Mouse (Mus musculus): ENCODE results near the gene Celf2. TPM values are rescaled to one million over a fixed set of nuclear protein-coding genes. Genes with fewer than 3 reads are reported as not detected.
A peak's percentile ranks its signal among the peaks of the same experiment; 100 is the strongest.

Celf2 gene
- total RNA-seq, 2 experiments from 2014 or later = 67.6 to 79.3 TPM

DNA sequence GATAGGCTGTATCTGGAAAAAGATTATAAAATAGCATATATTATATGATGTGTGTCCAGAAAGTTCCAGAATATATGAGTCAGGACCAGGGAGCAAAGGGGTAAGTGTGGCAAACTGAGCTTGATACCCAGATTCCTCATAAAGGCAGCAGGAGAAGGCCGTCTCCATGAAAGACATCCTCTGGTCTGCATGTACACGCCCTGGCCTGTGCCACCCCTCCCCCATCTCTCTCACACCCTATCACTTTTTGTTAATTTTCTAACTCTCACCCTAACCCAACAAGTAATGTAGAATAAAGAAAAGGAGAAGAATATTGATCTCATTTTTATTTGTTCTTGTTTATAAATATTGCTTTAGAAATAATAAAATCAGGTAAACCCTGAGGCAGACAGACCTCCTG, 430.0 kb downstream of the Celf2 start:
- TF ChIP-seq CTCF (IDR thresholded peaks at IDR 0.05) = no peak
- intact Hi-C loops (cut with DNase I) = no loop called here
- H3K4me3 ChIP-seq = peak overlapping the region; percentile 71
- no peak for DNase-seq
- H3K27ac ChIP-seq = peak overlapping the region; percentile 50; the same call in 1 of the 2 replicates

- Histone ChIP-seq H3K27ac (peak overlapping the region; percentile 72), H3K4me3 (no peak overlapping the region)
- no peak for TF ChIP-seq CTCF (IDR thresholded peaks at IDR 0.05)
- no peak for DNase-seq
- intact Hi-C loops (cut with DNase I) = no loop called here
Measured at GRCm38 (mm10) chr2:7073730-7074129, 435.6 kb downstream of the Celf2 start.

DNA sequence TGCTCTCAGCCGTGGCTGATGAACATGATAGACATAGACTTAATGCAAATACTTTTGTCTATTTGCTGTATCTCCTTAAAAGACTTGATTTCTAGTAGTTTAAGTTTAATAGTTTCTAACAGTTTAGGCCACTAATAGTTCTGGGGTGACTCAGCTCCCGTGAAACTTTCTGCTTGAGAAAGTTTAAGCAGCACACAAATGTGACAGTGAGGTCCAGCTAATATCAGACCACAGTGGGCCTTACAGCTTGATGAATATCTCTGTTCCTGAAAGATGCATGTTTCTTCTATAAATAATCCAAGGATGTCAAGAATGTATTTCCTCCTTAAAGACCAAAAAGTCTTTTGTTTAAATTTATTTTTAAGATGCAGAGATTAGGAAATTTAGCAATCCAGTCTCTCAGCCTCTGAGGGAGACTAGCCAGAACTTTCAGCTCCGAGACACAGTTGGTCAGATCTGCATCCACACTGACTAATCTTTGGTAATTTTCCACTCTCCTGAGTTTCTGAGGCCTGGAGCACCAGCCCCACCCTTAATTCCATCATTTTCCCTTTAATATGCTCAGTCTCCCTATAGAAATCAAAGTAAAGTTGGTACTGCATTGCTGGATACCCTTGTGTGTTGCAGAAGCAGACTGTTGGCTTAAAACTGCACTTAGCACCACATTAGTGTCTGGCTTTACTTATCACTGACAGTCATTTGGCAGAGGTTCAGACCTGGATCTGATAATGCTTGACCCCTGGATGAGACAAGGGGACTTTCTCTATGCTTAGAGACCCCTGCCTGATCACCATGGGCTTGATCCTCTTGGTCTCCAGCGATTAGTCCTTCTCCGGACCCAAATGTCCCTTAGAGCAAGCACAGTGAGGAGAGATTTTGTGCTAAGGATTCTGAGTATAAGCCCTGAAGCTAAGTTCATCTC, 436.8 kb downstream of the Celf2 start:
- no peak overlapping the region for H3K4me3 ChIP-seq
- TF ChIP-seq CTCF (IDR thresholded peaks at IDR 0.05) = no peak
- peak overlapping the region; percentile 72 for H3K27ac ChIP-seq
- intact Hi-C loops (cut with DNase I) = no loop called here
- DNase-seq = no peak

GRCm38 (mm10) chr2:7069458-7069857, 439.9 kb downstream of the Celf2 start:
- intact Hi-C loops (cut with DNase I) = no loop called here
- no peak for DNase-seq
- Histone ChIP-seq H3K4me3 (no peak overlapping the region), H3K27ac (no peak overlapping the region)
- TF ChIP-seq CTCF (IDR thresholded peaks at IDR 0.05) = no peak

DNA sequence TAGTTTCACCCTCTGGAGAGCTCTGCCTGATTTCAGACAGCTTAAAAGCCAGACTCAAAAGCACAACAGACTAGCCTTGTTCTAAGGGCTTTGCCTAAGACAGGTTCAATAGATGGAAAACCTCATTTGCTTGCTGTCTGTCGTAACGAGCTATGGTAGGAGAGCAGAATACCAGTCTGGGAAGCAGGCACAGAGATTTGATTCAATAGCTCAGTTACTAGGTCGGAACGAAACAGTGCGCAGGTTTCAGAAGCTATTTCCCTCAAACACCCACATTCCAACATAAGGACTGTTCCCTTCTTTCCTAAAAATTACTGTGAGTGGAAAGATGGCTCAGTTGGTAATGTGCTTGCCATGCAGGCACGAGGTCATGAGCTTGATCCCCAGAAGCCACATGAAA, 441.1 kb downstream of the Celf2 start:
- intact Hi-C loops (cut with DNase I) = no loop called here
- Histone ChIP-seq H3K4me3 (no peak overlapping the region), H3K27ac (no peak overlapping the region)
- no peak for TF ChIP-seq CTCF (IDR thresholded peaks at IDR 0.05)
- DNase-seq = no peak

GRCm38 (mm10) chr2:7063574-7064192, 445.7 kb downstream of the Celf2 start:
- peak overlapping the region; percentile 64 for H3K27ac ChIP-seq
- intact Hi-C loops (cut with DNase I) = no loop called here
- no peak overlapping the region; the same call in 1 of the 2 replicates for H3K4me3 ChIP-seq
- no peak for TF ChIP-seq CTCF (IDR thresholded peaks at IDR 0.05)
- no peak for DNase-seq

- peak; percentile 49 for DNase-seq
- Histone ChIP-seq H3K27ac (peak overlapping the region; percentile 72), H3K4me3 (peak overlapping the region; percentile 7; the same call in 1 of the 2 replicates)
- intact Hi-C loops (cut with DNase I) = no loop called here
- TF ChIP-seq CTCF (IDR thresholded peaks at IDR 0.05) = no peak
Measured at GRCm38 (mm10) chr2:7060490-7061105, 448.8 kb downstream of the Celf2 start.

- TF ChIP-seq CTCF (IDR thresholded peaks at IDR 0.05) = no peak
- intact Hi-C loops (cut with DNase I) = no loop called here
- H3K4me3 ChIP-seq = peak overlapping the region; percentile 7; the same call in 1 of the 2 replicates
- no peak for DNase-seq
- peak overlapping the region; percentile 59 for H3K27ac ChIP-seq
Measured at GRCm38 (mm10) chr2:7056401-7056800, 453.0 kb downstream of the Celf2 start.

GRCm38 (mm10) chr2:7055958-7056357, 453.4 kb downstream of the Celf2 start:
- no peak for TF ChIP-seq CTCF (IDR thresholded peaks at IDR 0.05)
- Histone ChIP-seq H3K4me3 (no peak overlapping the region), H3K27ac (peak overlapping the region; percentile 59)
- peak; percentile 31 for DNase-seq
- intact Hi-C loops (cut with DNase I) = no loop called here

DNA sequence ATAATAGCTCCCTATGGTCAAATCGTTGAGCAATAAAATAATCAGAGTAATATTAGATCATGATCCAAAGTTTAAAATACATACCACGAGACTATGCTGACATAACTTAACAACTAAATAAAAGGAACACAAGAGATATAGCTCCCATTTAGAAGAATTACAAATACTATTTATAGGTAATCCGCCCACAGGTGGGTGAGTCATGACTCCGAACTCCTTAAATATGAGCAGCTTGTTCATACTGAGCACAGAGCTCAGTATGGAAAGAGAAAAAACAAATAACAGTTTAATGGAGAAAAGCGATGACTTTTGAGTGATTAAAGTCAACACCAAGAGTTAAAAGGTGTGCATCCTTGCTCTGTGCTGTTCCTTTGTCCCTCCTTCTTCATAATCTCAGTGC, 458.3 kb downstream of the Celf2 start:
- TF ChIP-seq CTCF (IDR thresholded peaks at IDR 0.05) = no peak
- Histone ChIP-seq H3K4me3 (no peak overlapping the region), H3K27ac (no peak overlapping the region)
- no peak for DNase-seq
- intact Hi-C loops (cut with DNase I) = no loop called here

DNA sequence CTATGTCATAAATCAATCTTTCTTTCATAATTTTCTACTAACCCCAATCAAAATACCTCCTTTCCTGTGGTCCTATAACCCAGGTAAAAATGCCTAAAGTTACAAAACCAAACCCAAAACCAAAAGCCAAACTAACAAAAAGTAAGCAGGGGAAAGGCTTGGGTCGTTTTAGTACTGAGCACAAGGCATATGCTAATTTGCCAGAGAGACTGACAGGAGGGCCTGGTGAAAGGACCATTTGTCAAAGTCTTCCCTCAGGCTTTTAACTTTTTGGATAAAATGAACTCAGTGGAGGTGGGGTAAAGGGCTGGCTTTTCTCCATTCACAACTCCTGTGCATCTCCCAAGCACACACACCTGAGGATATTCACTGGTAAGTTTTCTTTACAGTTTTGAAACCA, 463.2 kb downstream of the Celf2 start:
- Histone ChIP-seq H3K4me3 (no peak overlapping the region), H3K27ac (no peak overlapping the region)
- no peak for DNase-seq
- TF ChIP-seq CTCF (IDR thresholded peaks at IDR 0.05) = no peak
- intact Hi-C loops (cut with DNase I) = no loop called here

DNA sequence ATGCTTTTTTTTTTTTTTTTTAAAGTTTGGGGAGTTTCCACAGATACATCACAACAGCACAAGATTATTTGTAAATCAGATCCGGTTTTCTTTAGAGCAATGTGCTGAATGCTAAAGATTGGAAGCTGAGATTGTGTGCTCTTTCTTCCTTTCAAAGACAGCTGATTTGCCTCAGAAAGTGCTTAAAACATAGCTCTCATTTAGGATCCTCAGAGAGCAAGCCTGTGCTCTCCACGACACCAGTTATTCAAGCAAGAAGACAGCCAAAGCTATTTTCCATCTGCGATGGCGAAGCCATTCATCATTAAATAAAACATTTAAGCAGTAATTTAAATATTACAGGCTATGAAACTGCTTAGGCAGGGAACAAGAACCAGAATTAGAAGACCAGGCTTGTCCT, 463.8 kb downstream of the Celf2 start:
- no peak for TF ChIP-seq CTCF (IDR thresholded peaks at IDR 0.05)
- intact Hi-C loops (cut with DNase I) = no loop called here
- DNase-seq = no peak
- H3K4me3 ChIP-seq = no peak overlapping the region
- no peak overlapping the region for H3K27ac ChIP-seq
